In the genomic region with DNA sequence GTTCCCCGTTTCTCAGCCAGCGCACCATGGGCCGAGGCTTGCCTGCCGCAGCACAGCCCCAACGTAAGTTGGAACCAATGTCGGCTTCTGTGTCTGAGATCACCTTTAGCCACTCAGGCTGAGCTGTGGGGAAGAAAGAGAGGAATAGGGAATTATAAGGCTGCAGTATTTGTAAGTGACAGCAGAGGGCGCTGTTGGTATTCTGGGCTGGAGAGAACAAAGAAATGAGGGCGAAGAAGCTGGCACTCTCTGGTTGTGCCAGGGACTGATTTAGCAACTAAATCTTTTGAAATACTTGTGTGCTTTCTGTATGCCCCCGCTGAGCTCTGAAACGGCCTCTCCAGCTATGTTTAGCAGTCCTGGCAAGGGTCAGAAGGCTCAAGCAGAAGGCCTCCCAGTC, we compare ENCODE assay signal across 8 mouse cellular contexts. TPM values are rescaled to one million over a fixed set of nuclear protein-coding genes. Genes with fewer than 3 reads are reported as not detected.
DNase-seq lines count a peak whose midpoint lies in the region; ATAC-seq lines count a peak whose summit lies in the region.

No protein-coding gene starts in this region.

- H3K9ac ChIP-seq in intestine, embryonic 15.5 days = no peak overlapping the region
- peak overlapping the region; percentile 49 for H3K9ac ChIP-seq in limb, embryonic 11.5 days (ENCODE audit: low read length)

- ATAC-seq in intestine, embryonic 15.5 days = peak; percentile 12; the same call in 1 of the 2 replicates
- no peak for ATAC-seq in limb, embryonic 11.5 days (ENCODE audit: insufficient number of reproducible peaks, low FRiP score, low TSS enrichment, low read depth)

- H3K27ac ChIP-seq in forebrain, embryonic 10.5 days = peak overlapping the region; percentile 86
- H3K27ac ChIP-seq in intestine, embryonic 15.5 days = no peak overlapping the region
- no peak overlapping the region; the same call in 1 of the 2 replicates for H3K27ac ChIP-seq in limb, embryonic 11.5 days (replicated peaks; ENCODE audit: low read depth, low read length)

- H3K4me2 ChIP-seq in intestine, embryonic 15.5 days (replicated peaks) = no peak overlapping the region
- no peak overlapping the region for H3K4me2 ChIP-seq in limb, embryonic 11.5 days (ENCODE audit: low read depth, severe bottlenecking)

- no peaks in the 10 kb centered on the region for H3K9me3 ChIP-seq in forebrain, embryonic 10.5 days
- H3K9me3 ChIP-seq in intestine, embryonic 15.5 days = no peaks in the 10 kb centered on the region
- no peaks in the 10 kb centered on the region for H3K9me3 ChIP-seq in limb, embryonic 11.5 days (ENCODE audit: control insufficient read depth, low read length)

- H3K4me1 ChIP-seq in forebrain, embryonic 10.5 days = peaks cover 37% of the 10 kb centered on the region
- H3K4me1 ChIP-seq in intestine, embryonic 15.5 days (replicated peaks) = peaks cover 6% of the 10 kb centered on the region; the same call in 1 of the 2 replicates
- H3K4me1 ChIP-seq in limb, embryonic 11.5 days (ENCODE audit: control insufficient read depth, insufficient read depth, low read length) = peaks cover 8% of the 10 kb centered on the region

- WGBS in forebrain, embryonic 10.5 days = 11% methylated on average over 10 of the region's 10 CpGs
- WGBS in intestine, embryonic 15.5 days = 4% methylated on average over 10 of the region's 10 CpGs
- WGBS in limb, embryonic 11.5 days = 8% methylated on average over 10 of the region's 10 CpGs

- H3K36me3 ChIP-seq in forebrain, embryonic 10.5 days (replicated peaks) = no peaks in the 10 kb centered on the region
- no peaks in the 10 kb centered on the region for H3K36me3 ChIP-seq in intestine, embryonic 15.5 days
- no peaks in the 10 kb centered on the region for H3K36me3 ChIP-seq in limb, embryonic 11.5 days (ENCODE audit: control insufficient read depth, insufficient read depth, low read length)

- peak; percentile 76 for DNase-seq in left cerebral cortex, adult 11 months (ENCODE audit: low spot score)
- DNase-seq in left cerebral cortex, adult 8-10 months (ENCODE audit: low spot score in 2 of 2) = no peak
- DNase-seq in c-Kit-positive CD71-positive TER-119-positive erythroid progenitor cells, embryonic 14.5 days (ENCODE audit: low spot score) = peak; percentile 45
- DNase-seq in forebrain, embryonic 10.5 days (ENCODE audit: extremely low spot score, low spot score) = peak; percentile 81
- peak; percentile 91 for DNase-seq in limb, embryonic 11.5 days (ENCODE audit: low spot score)
- DNase-seq in naive thymus-derived CD4-positive, alpha-beta T cell, adult 2 months (ENCODE audit: low read depth) = peak; percentile 60
- peak; percentile 53 to 83 for DNase-seq in spleen, postnatal 4 days (ENCODE audit: low spot score in 2 of 2)

- H3K4me3 ChIP-seq in forebrain, embryonic 10.5 days = no peak overlapping the region
- H3K4me3 ChIP-seq in intestine, embryonic 15.5 days (replicated peaks) = no peak overlapping the region
- H3K4me3 ChIP-seq in limb, embryonic 11.5 days (ENCODE audit: low read depth, low read length) = no peak overlapping the region

- H3K27me3 ChIP-seq in forebrain, embryonic 10.5 days (ENCODE audit: poor library complexity, severe bottlenecking) = peaks cover 30% of the 10 kb centered on the region
- H3K27me3 ChIP-seq in intestine, embryonic 15.5 days (replicated peaks) = no peaks in the 10 kb centered on the region
- H3K27me3 ChIP-seq in limb, embryonic 11.5 days (ENCODE audit: control insufficient read depth, insufficient read depth, low read length) = 0 out of 2 replicates have a peak, but pooled peaks cover 4% of the 10 kb centered on the region

RNA-seq across cellular contexts. Expression of gene Cntn2, which starts 17.2 kb away (rescaled TPM):
- 100 to 1,000 TPM in 2 of 4 experiments, 10 to 100 TPM in 2; 96.9 to 104 (median 101) TPM for total RNA-seq in left cerebral cortex, adult 8-10 months (2022)
- 2.8 and 5.5 TPM in 2 replicates for polyA plus RNA-seq in forebrain, embryonic 10.5 days (2016; fragmentation: Nextera tagmentation; extraction: Ambion mirVana)
- 0.29 and 0.33 TPM in 2 replicates for polyA plus RNA-seq in intestine, embryonic 15.5 days (2015; fragmentation: Nextera tagmentation; extraction: Ambion mirVana)
- 0.52 and 0.89 TPM in 2 replicates for polyA plus RNA-seq in limb, embryonic 11.5 days (2014; fragmentation: Nextera tagmentation; extraction: Ambion mirVana)

RNA-seq across cellular contexts. Expression of gene Tmem81, which starts 19.8 kb away (rescaled TPM):
- 1 to 10 TPM; 3.9 to 6.0 (median 5.7) TPM for total RNA-seq in left cerebral cortex, adult 8-10 months (2022)
- polyA plus RNA-seq in forebrain, embryonic 10.5 days (2016; fragmentation: Nextera tagmentation; extraction: Ambion mirVana) = 1.4 and 1.5 TPM in 2 replicates
- polyA plus RNA-seq in intestine, embryonic 15.5 days (2015; fragmentation: Nextera tagmentation; extraction: Ambion mirVana) = 1.8 and 2.0 TPM in 2 replicates
- polyA plus RNA-seq in limb, embryonic 11.5 days (2014; fragmentation: Nextera tagmentation; extraction: Ambion mirVana) = 1.5 and 1.8 TPM in 2 replicates

RNA-seq across cellular contexts. Expression of gene Rbbp5, which starts 48.7 kb away (rescaled TPM):
- total RNA-seq in left cerebral cortex, adult 8-10 months (2022) = 10 to 100 TPM; 52.3 to 63.4 (median 58.7) TPM
- 61.9 and 64.1 TPM in 2 replicates for polyA plus RNA-seq in forebrain, embryonic 10.5 days (2016; fragmentation: Nextera tagmentation; extraction: Ambion mirVana)
- 36.0 and 38.7 TPM in 2 replicates for polyA plus RNA-seq in intestine, embryonic 15.5 days (2015; fragmentation: Nextera tagmentation; extraction: Ambion mirVana)
- 64.7 and 66.9 TPM in 2 replicates for polyA plus RNA-seq in limb, embryonic 11.5 days (2014; fragmentation: Nextera tagmentation; extraction: Ambion mirVana)

Comparison
In these comparisons a context has a peak if more than half of its experiments do, and no peak if none do; other contexts are left out.
1. DNase-seq: peak in left cerebral cortex, adult 11 months (single experiment), c-Kit-positive CD71-positive TER-119-positive erythroid progenitor cells, embryonic 14.5 days (single experiment), forebrain, embryonic 10.5 days (single experiment), limb, embryonic 11.5 days (single experiment), naive thymus-derived CD4-positive, alpha-beta T cell, adult 2 months (single experiment) and spleen, postnatal 4 days (2 of 2); none in left cerebral cortex, adult 8-10 months (0 of 2).